Mouse (Mus musculus) MEL (cell line): Measurements from ENCODE around the gene Cldnd2. TPM values are rescaled to one million over a fixed set of nuclear protein-coding genes. Genes with fewer than 3 reads are reported as not detected.

Source experiments
- DNase-seq: peaks from one replicate; pipeline ENCODE4 v3.0.0; 2011; ENCODE audit warnings: low read depth, low spot score
- H3K27ac ChIP-seq: 2 replicates; pipeline ENCODE4 v1.5.1; 2012; ENCODE audit warnings: low read depth, mild to moderate bottlenecking, control low read depth, low read length, moderate library complexity; ENCODE audit not compliant: control insufficient read depth
- H3K27me3 ChIP-seq, 2 experiments: fragments of 150-350 bp in 1 of 2; sonication (generic) in 1 of 2; 2 replicates each; pipeline ENCODE4 v1.6.1; 2012; ENCODE audit warnings: low read length in 2 of 2, mild to moderate bottlenecking in 2 of 2, improper control_type of control experiment in 1 of 2, moderate library complexity in 1 of 2; ENCODE audit not compliant: insufficient read depth in 2 of 2, control insufficient read depth in 1 of 2
- H3K36me3 ChIP-seq, 2 experiments: 2 replicates each; pipeline ENCODE4 v1.6.1; 2012 to 2014; ENCODE audit warnings: low read length in 2 of 2, improper control_type of control experiment in 1 of 2, inconsistent platforms in 1 of 2, mild to moderate bottlenecking in 1 of 2; ENCODE audit not compliant: insufficient read depth in 2 of 2, control insufficient read depth in 1 of 2
- H3K4me1 ChIP-seq, 2 experiments: fragments of 150-350 bp in 1 of 2; sonication (generic) in 1 of 2; 2 replicates each; pipeline ENCODE4 v1.6.1; 2012; ENCODE audit warnings: low read length in 2 of 2, improper control_type of control experiment in 1 of 2, mild to moderate bottlenecking in 1 of 2; ENCODE audit not compliant: insufficient read depth in 2 of 2, control insufficient read depth in 1 of 2
- H3K4me3 ChIP-seq, 2 experiments: fragments of 150-350 bp in 1 of 2; sonication (generic) in 1 of 2; 2 replicates each; pipeline ENCODE4 v1.5.1; 2012; ENCODE audit warnings: low read depth in 2 of 2, low read length in 2 of 2, mild to moderate bottlenecking in 2 of 2, moderate library complexity in 2 of 2, control low read depth in 1 of 2, improper control_type of control experiment in 1 of 2; ENCODE audit not compliant: control insufficient read depth in 1 of 2, insufficient read depth in 1 of 2
- H3K79me2 ChIP-seq: 2 replicates; pipeline ENCODE4 v1.6.1; 2012; ENCODE audit warnings: mild to moderate bottlenecking, low read length, moderate library complexity; ENCODE audit not compliant: control insufficient read depth, poor library complexity, insufficient read depth
- H3K9ac ChIP-seq: 2 replicates; pipeline ENCODE4 v1.6.1; 2012; ENCODE audit warnings: low read depth, mild to moderate bottlenecking, control low read depth, low read length, moderate library complexity; ENCODE audit not compliant: control insufficient read depth, poor library complexity, severe bottlenecking
- H3K9me3 ChIP-seq: fragments of 150-350 bp; sonication (generic); replicated peaks from 2 replicates; pipeline ENCODE4 v1.6.1; 2012; ENCODE audit warnings: mild to moderate bottlenecking, low read length, improper control_type of control experiment, moderate library complexity; ENCODE audit not compliant: insufficient read depth
- BHLHE40 ChIP-seq: IDR thresholded peaks from 2 replicates; pipeline ENCODE4 v1.6.1; 2012; ENCODE audit warnings: low read depth, mild to moderate bottlenecking, inconsistent platforms, low read length, improper control_type of control experiment, borderline replicate concordance
- CHD1 ChIP-seq: IDR thresholded peaks from 2 replicates; pipeline ENCODE4 v1.6.1; 2012; ENCODE audit warnings: low read depth, mild to moderate bottlenecking, inconsistent platforms, low read length, improper control_type of control experiment
- CHD2 ChIP-seq: IDR thresholded peaks from 2 replicates; pipeline ENCODE4 v1.6.1; 2011; ENCODE audit warnings: low read length, improper control_type of control experiment
- EP300 ChIP-seq, 2 experiments: IDR thresholded peaks; 2 replicates each; pipeline ENCODE4 v1.6.1; 2011; ENCODE audit warnings: improper control_type of control experiment in 2 of 2, low read length in 2 of 2, low read depth in 1 of 2, mild to moderate bottlenecking in 1 of 2
- GABPA ChIP-seq: IDR thresholded peaks from 2 replicates; pipeline ENCODE4 v1.6.1; 2012; ENCODE audit warnings: low read depth, mild to moderate bottlenecking, inconsistent platforms, low read length, improper control_type of control experiment, moderate library complexity
- GATA1 ChIP-seq: IDR thresholded peaks from 2 replicates; pipeline ENCODE4 v1.6.1; 2011; ENCODE audit warnings: low read depth, low read length, improper control_type of control experiment
- JUND ChIP-seq: IDR thresholded peaks from 2 replicates; pipeline ENCODE4 v1.6.1; 2011; ENCODE audit warnings: low read depth, mild to moderate bottlenecking, improper control_type of control experiment, low read length
- MAX ChIP-seq: IDR thresholded peaks from 2 replicates; pipeline ENCODE4 v1.6.1; 2011; ENCODE audit warnings: low read length, improper control_type of control experiment
- MEF2A ChIP-seq: IDR thresholded peaks from 2 replicates; pipeline ENCODE4 v1.6.1; 2014; ENCODE audit warnings: low read depth, mild to moderate bottlenecking, inconsistent platforms, low read length, improper control_type of control experiment; ENCODE audit not compliant: poor library complexity, insufficient replicate concordance, severe bottlenecking; ENCODE audit errors: extremely low read depth
- NELFE ChIP-seq: IDR thresholded peaks from 2 replicates; pipeline ENCODE4 v1.6.1; 2011; ENCODE audit warnings: low read depth, low read length, improper control_type of control experiment
- TCF12 ChIP-seq: IDR thresholded peaks from 2 replicates; pipeline ENCODE4 v1.6.1; 2014; ENCODE audit warnings: low read depth, mild to moderate bottlenecking, inconsistent platforms, low read length, improper control_type of control experiment, moderate library complexity
- ZC3H11A ChIP-seq: IDR thresholded peaks from 2 replicates; pipeline ENCODE4 v1.6.1; 2012; ENCODE audit warnings: low read depth, mild to moderate bottlenecking, inconsistent platforms, low read length, improper control_type of control experiment
- polyA plus RNA-seq, 2 experiments: library from polyadenylated mRNA; stranded (reverse) in 1 of 2; unstranded in 1 of 2; fragments of >175 nt in 1 of 2; fragments of >200 nt in 1 of 2; gene quantifications; 2 replicates each; pipeline versions ENCODE4 v1.2.1 to v1.2.4; 2012; ENCODE audit warnings: low replicate concordance in 2 of 2, low read depth in 1 of 2; ENCODE audit not compliant: insufficient read length in 2 of 2, insufficient read depth in 1 of 2, missing spikeins in 1 of 2
- total RNA-seq: library from RNA; depleted of rRNA; stranded (reverse); fragments of 300-350 nt; gene quantifications from 2 replicates; pipeline ENCODE4 v1.2.3, GENCODE M21; 2012

Gene Cldnd2
- total and polyA plus RNA-seq, 3 experiments: not detected

- no peak for TF ChIP-seq BHLHE40
- TF ChIP-seq JUND: no peak
- no peak for TF ChIP-seq GATA1
- no peak for TF ChIP-seq MAX
- TF ChIP-seq EP300 (IDR thresholded peaks at IDR 0.05; ENCODE audit: low read depth in 1 of 2, low read length in 2 of 2): no peak
- no peak for TF ChIP-seq CHD2
- TF ChIP-seq, all 39 proteins: peak for 0
- H3K36me3 ChIP-seq: peaks cover 0 to 1% of the 10 kb centered on the region in 2 experiments; a peak in 2 of 4 replicates
- no peak overlapping the region for H3K27ac ChIP-seq
- no peak for DNase-seq
- H3K79me2 ChIP-seq: no peaks in the 10 kb centered on the region
- H3K4me3 ChIP-seq: no peak overlapping the region
- H3K9ac ChIP-seq: no peak overlapping the region
- H3K27me3 ChIP-seq: no peaks in the 10 kb centered on the region
- no peaks in the 10 kb centered on the region for H3K9me3 ChIP-seq
- peaks cover 0 to 3% of the 10 kb centered on the region in 2 experiments; a peak in 1 of 4 replicates for H3K4me1 ChIP-seq
These were observed 13.8 kb downstream of the Cldnd2 start for GRCm38 (mm10) chr7:43454371-43454770.

DNA sequence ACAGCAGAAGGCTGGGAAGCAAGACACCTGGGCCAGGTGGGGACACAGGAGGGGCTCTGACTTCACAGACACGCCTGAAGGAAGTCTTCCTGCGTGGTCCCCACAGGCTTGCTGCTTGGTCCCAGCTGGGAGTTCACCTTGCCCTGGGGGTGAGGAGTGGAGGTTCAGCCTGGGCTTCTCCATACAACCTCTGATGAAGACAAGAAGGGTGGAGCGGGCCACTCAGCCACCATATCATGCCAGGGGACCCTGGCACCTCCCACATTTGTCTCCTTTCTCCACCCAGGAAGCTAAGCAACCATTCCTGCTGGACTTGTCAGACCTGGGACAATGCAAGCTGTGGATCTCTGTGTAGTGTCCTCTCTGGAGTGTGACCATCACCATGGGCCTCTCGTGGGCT, 22.3 kb downstream of the Cldnd2 start, which contains the start of gene Vsig10l:
Vsig10l (plus strand) TSS at position 301 of the 400 bp plus-strand sequence.
- no peak for TF ChIP-seq NELFE
- Histone ChIP-seq H3K27ac (no peak within 1 kb of the TSS), H3K79me2 (no peaks in the 10 kb centered on the region)

DNA sequence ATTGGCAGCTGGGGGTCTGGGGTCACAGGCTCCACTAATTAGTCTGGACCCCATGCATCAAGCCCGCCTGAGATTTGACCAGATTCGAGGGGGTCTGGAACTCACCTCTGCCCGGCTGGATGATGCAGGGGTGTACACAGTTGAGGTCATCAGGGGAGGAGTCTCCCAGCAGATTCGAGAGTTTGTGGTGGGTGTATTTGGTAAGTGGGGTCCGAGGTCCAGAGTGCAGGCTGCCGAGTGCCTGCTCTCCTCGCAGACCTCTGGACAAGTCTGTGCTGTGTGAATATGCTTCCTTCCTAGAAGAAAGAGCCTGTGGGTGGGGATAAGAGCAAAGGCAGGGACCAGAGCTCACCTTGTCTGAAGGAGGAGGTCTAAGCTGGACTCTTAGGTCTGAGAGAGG, 23.4 kb downstream of the Cldnd2 start:
- Histone ChIP-seq H3K4me1 (no peaks in the 10 kb centered on the region; a peak in 1 of 4 replicates), H3K9me3 (no peaks in the 10 kb centered on the region), H3K27ac (no peak overlapping the region), H3K79me2 (no peaks in the 10 kb centered on the region), H3K4me3 (no peak overlapping the region), H3K36me3 (no peaks in the 10 kb centered on the region), H3K9ac (no peak overlapping the region), H3K27me3 (no peaks in the 10 kb centered on the region)
- no peak for DNase-seq
- no peak for TF ChIP-seq CHD1
- no peak for TF ChIP-seq NELFE
- no peak for TF ChIP-seq ZC3H11A
- TF ChIP-seq MEF2A: no peak
- TF ChIP-seq TCF12: no peak
- no peak for TF ChIP-seq GABPA

More for the DNA sequence above, 22.3 kb downstream of the Cldnd2 start, which contains the start of gene Vsig10l:
- Histone ChIP-seq H3K9ac (no peak within 1 kb of the TSS), H3K4me1 (no peaks in the 10 kb centered on the region; a peak in 1 of 4 replicates), H3K36me3 (no peaks in the 10 kb centered on the region), H3K4me3 (no peak within 1 kb of the TSS), H3K9me3 (no peaks in the 10 kb centered on the region), H3K27me3 (no peaks in the 10 kb centered on the region)
- DNase-seq: no peak
